Mouse (Mus musculus): ENCODE results near the gene Calu. TPM values are rescaled to one million over a fixed set of nuclear protein-coding genes. Genes with fewer than 3 reads are reported as not detected.

Gene Calu
- total and polyA plus RNA-seq, 3 experiments = 107 to 161 (median 112) TPM

DNA sequence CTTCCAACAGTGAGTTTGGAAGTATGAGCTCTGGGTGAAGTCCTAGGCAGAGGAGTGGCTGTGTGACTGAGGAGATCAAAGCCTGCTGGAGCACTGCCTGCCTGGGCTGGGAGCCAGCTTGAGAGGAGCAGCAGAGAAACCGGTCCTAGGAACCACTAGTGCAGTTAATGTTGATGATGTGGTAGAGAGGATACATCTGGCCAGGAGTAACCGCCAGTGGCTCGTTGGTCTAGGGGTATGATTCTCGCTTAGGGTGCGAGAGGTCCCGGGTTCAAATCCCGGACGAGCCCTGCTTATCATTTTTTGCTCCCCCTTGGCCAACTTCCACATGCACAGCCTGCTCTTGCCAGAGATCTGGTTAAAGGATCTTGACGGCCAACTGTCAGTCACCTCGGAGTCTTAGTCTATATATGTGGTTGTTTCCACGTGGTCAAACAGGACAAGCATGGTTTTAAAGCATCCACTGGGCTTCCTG lies 40.8 kb downstream of the Calu start:
- peak; percentile 89 for DNase-seq (ENCODE audit: extremely low read depth)
- peaks cover 28% of the 10 kb centered on the region for H3K27me3 ChIP-seq (replicated peaks)
- no peaks in the 10 kb centered on the region for H3K79me2 ChIP-seq (replicated peaks; ENCODE audit: control insufficient read depth, extremely low read depth, insufficient read depth, poor library complexity, severe bottlenecking)
- no peaks in the 10 kb centered on the region for H3K36me3 ChIP-seq (replicated peaks in 1 of 2; ENCODE audit: control insufficient read depth in 1 of 2, insufficient read depth in 1 of 2, low read length in 1 of 2)
- peak overlapping the region; percentile 24; the same call in 1 of the 2 replicates for H3K27ac ChIP-seq (ENCODE audit: insufficient read depth, low read depth)
- H3K4me1 ChIP-seq (ENCODE audit: control insufficient read depth in 1 of 2, insufficient read depth in 2 of 2) = peaks cover under 1 to 24% of the 10 kb centered on the region in 2 experiments; a peak in 2 of 4 replicates
- peak; percentile 95 for TF ChIP-seq MYC (IDR thresholded peaks at IDR 0.05; ENCODE audit: low read depth, low read length)
- TF ChIP-seq HCFC1 (IDR thresholded peaks at IDR 0.05; ENCODE audit: low read depth, low read length) = no peak
- 0 out of 2 replicates have a peak, but pooled peaks have one; percentile 77 for TF ChIP-seq E2F4 (IDR thresholded peaks at IDR 0.05; ENCODE audit: insufficient replicate concordance, low read depth, low read length)
- TF ChIP-seq UBTF (IDR thresholded peaks at IDR 0.05; ENCODE audit: low read depth, low read length) = 0 out of 2 replicates have a peak, but pooled peaks have one; percentile 57
- TF ChIP-seq KAT2A (IDR thresholded peaks at IDR 0.05; ENCODE audit: insufficient replicate concordance, low read length) = peak; percentile 81; the same call in 1 of the 2 replicates
- peak; percentile 66 for TF ChIP-seq NRF1 (IDR thresholded peaks at IDR 0.05; ENCODE audit: low read depth, low read length)
- TF ChIP-seq TCF12 (IDR thresholded peaks at IDR 0.05; ENCODE audit: low read depth, low read length) = no peak
- TF ChIP-seq TBP (conservative IDR thresholded peaks at IDR 0.05; ENCODE audit: low read depth, low read length) = peak; percentile 100
- peak; percentile 86 for TF ChIP-seq MXI1 (IDR thresholded peaks at IDR 0.05; ENCODE audit: low read depth, low read length)
- TF ChIP-seq POLR2AphosphoS2 (IDR thresholded peaks at IDR 0.05; ENCODE audit: low read depth, low read length) = no peak
- peak; percentile 92 for TF ChIP-seq MAX (IDR thresholded peaks at IDR 0.05; ENCODE audit: low read length)
- TF ChIP-seq ELF1 (IDR thresholded peaks at IDR 0.05; ENCODE audit: low read depth, low read length) = peak; percentile 97
- TF ChIP-seq EP300 (IDR thresholded peaks at IDR 0.05; ENCODE audit: low read length) = no peak
- peak; percentile 94 for TF ChIP-seq MAFK (IDR thresholded peaks at IDR 0.05; ENCODE audit: insufficient replicate concordance, low read length)
- H3K4me2 ChIP-seq (ENCODE audit: insufficient read depth, low read depth, poor library complexity, severe bottlenecking) = peak overlapping the region; percentile 83
- H3K9ac ChIP-seq (ENCODE audit: insufficient read depth, low read depth) = peak overlapping the region; percentile 41
- dilution Hi-C loops (cut with MboI; ENCODE audit: extremely low pct_ligation_motif_present, extremely low pct_unique_long_range_greater_than_20kb, low sequenced_read_pairs) (no loop called here), in situ Hi-C loops (cut with MboI; ENCODE audit: low pct_ligation_motif_present, low pct_unique_long_range_greater_than_20kb, low sequenced_read_pairs) (loop anchor here (25.0 kb wide), 1 partner anchor 249 kb away; no protein-coding TSS in a partner anchor)
- H3K4me3 ChIP-seq (replicated peaks in 1 of 3; ENCODE audit: low read depth in 2 of 3, low read length in 2 of 3, poor library complexity in 1 of 3) = peak overlapping the region; percentile 70 to 81 (median 78)
- H3K9me3 ChIP-seq (replicated peaks; ENCODE audit: low read length) = no peaks in the 10 kb centered on the region

DNA sequence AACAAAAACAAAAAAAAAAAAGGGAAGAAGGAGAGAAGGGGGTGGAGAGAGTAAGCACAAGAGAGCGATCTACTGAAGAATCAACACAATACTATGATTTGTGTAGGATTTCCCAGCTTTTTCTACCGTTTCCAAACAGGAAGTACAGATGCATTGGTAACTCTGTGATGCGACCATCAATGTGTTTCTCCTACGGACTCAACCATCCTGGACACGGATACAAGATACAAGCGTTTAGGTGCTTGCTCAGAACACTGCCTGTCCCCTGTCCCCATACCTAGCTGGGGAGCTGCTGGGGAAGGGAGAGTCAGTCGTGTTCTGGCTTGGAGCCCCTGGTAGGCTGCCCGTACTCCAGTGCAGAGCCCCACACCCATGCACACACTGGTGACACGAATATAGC lies 41.6 kb downstream of the Calu start:
- H3K27me3 ChIP-seq (replicated peaks) = peaks cover 36% of the 10 kb centered on the region
- peak overlapping the region; percentile 83 for H3K4me2 ChIP-seq (ENCODE audit: insufficient read depth, low read depth, poor library complexity, severe bottlenecking)
- TF ChIP-seq ZMIZ1 (IDR thresholded peaks at IDR 0.05; ENCODE audit: low read depth, low read length) = no peak
- no peak for TF ChIP-seq POLR2AphosphoS2 (IDR thresholded peaks at IDR 0.05; ENCODE audit: low read depth, low read length)
- no peak for TF ChIP-seq PAX5 (IDR thresholded peaks at IDR 0.05; ENCODE audit: low read length)
- TF ChIP-seq CTCF (conservative IDR thresholded peaks at IDR 0.05 in 1 of 2, IDR thresholded peaks at IDR 0.05 in 1 of 2; ENCODE audit: low read depth in 2 of 2, low read length in 2 of 2) = no peak
- TF ChIP-seq ZNF384 (IDR thresholded peaks at IDR 0.05; ENCODE audit: low read depth, low read length) = no peak
- no peak for TF ChIP-seq IRF4 (IDR thresholded peaks at IDR 0.05; ENCODE audit: low read depth, low read length)
- TF ChIP-seq TBP (conservative IDR thresholded peaks at IDR 0.05; ENCODE audit: low read depth, low read length) = no peak
- no peak for TF ChIP-seq UBTF (IDR thresholded peaks at IDR 0.05; ENCODE audit: low read depth, low read length)
- TF ChIP-seq ELF1 (IDR thresholded peaks at IDR 0.05; ENCODE audit: low read depth, low read length) = peak; percentile 55; the same call in 1 of the 2 replicates
- peak overlapping the region; percentile 44 to 48 (median 47) for H3K4me3 ChIP-seq (replicated peaks in 1 of 3; ENCODE audit: low read depth in 2 of 3, low read length in 2 of 3, poor library complexity in 1 of 3)
- H3K79me2 ChIP-seq (replicated peaks; ENCODE audit: control insufficient read depth, extremely low read depth, insufficient read depth, poor library complexity, severe bottlenecking) = no peaks in the 10 kb centered on the region
- H3K9me3 ChIP-seq (replicated peaks; ENCODE audit: low read length) = no peaks in the 10 kb centered on the region
- DNase-seq (ENCODE audit: extremely low read depth) = no peak
- H3K36me3 ChIP-seq (replicated peaks in 1 of 2; ENCODE audit: control insufficient read depth in 1 of 2, insufficient read depth in 1 of 2, low read length in 1 of 2) = no peaks in the 10 kb centered on the region
- dilution Hi-C loops (cut with MboI; ENCODE audit: extremely low pct_ligation_motif_present, extremely low pct_unique_long_range_greater_than_20kb, low sequenced_read_pairs) = no loop called here
- no peak overlapping the region for H3K27ac ChIP-seq (ENCODE audit: insufficient read depth, low read depth)
- H3K4me1 ChIP-seq (ENCODE audit: control insufficient read depth in 1 of 2, insufficient read depth in 2 of 2) = peaks cover 0 to 16% of the 10 kb centered on the region in 2 experiments; a peak in 2 of 4 replicates
- H3K9ac ChIP-seq (ENCODE audit: insufficient read depth, low read depth) = no peak overlapping the region; the same call in 1 of the 2 replicates
- in situ Hi-C loops (cut with MboI; ENCODE audit: low pct_ligation_motif_present, low pct_unique_long_range_greater_than_20kb, low sequenced_read_pairs) = loop anchor here (25.0 kb wide), 1 partner anchor 248 kb away; no protein-coding TSS in a partner anchor
